Mouse (Mus musculus): ENCODE data around the gene Vti1b.

The Vti1b gene

GRCm38 (mm10) chr12:79138999-79139398 lies 33.5 kb downstream of the Vti1b start:
- DNase-seq (ENCODE audit: low spot score in 2 of 2): no peak

- DNase-seq (ENCODE audit: low spot score in 2 of 2): no peak
Measured at GRCm38 (mm10) chr12:79136949-79137348, 35.5 kb downstream of the Vti1b start.

DNA sequence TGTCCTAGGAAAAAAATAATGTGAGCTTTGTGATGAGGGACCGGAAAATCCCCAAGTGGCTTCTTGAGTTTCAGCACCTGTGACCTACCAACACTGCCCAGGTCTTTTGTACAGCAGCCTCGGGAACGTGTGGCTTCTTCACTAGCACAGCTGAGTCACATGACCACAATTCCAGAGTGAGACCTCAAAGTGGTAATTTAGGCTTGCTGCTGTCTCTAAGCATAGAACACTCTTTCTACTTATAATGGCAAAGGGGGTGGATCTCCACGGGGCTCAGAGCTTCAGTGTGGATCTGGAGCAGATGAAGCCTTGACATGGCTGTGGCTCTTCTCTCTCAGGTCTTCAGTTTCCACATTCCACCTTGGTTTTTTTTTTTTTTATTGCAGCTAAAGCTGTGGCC lies 37.4 kb downstream of the Vti1b start:
- DNase-seq (ENCODE audit: low spot score in 2 of 2): no peak

GRCm38 (mm10) chr12:79134676-79135075 lies 37.8 kb downstream of the Vti1b start:
- DNase-seq (ENCODE audit: low spot score in 2 of 2): no peak

DNA sequence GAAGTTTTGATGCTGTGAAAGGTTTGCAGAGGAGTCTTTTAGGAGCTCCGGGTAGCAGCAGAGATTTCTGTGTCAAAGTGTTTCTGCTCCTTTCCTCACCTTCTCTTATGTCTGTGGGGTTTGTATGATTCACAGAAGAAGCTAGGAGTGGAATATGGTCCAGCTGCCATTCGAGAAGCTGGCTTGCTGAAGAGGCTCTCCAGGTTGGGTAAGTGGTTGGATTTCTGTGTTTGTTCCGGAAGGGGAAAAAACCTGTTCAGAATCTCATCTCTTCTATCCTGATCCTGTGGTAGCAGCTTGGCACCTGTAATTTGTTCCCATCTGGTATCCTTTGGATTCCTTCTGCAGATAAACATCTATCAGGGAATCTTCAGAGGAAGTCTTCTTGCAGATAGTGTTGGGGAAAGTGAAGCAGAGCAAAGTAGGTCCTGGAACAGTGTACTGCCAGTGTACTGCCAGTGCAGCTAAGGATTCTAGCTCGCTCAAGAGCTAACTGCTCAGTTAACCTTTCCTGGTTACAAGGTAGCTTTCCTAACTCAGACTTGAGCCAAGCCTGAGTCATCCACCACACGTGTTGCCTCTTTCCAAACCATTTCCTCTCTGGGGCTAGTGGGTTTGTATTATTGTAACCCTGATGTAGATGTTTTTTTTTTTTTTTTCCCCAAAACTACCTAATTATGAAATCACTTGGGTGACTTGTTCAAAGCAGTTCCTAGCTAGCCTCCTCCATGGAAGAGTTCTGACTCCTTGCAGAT lies 40.6 kb downstream of the Vti1b start:
- DNase-seq (ENCODE audit: low spot score in 2 of 2): no peak

GRCm38 (mm10) chr12:79131178-79131675 lies 41.2 kb downstream of the Vti1b start:
- no peak for DNase-seq (ENCODE audit: low spot score in 2 of 2)

GRCm38 (mm10) chr12:79130299-79131177 lies 41.9 kb downstream of the Vti1b start, which contains the start of gene Arg2:
TSS of gene Arg2 (plus strand) at chr12:79130777.
- DNase-seq (ENCODE audit: low spot score in 2 of 2): peak; percentile 71

DNA sequence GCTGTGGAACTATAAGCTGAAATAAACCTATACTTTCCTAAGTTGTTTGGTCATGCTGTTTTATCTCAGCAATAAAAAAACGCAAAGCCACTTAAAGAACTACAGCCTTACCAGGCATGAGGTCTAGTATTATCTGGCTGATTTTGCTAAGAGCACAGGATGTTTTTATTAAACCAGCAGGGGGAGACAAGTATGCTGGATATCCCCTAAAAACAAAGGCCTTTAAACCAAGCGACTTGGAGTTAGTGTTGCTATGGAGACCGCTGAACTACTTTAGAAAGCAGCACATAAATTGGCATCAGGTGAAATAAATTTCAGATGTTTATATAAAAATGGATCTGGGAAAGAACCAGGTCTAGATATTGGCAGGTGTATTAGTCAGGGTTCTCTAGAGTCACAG lies 49.6 kb downstream of the Vti1b start:
- DNase-seq (ENCODE audit: low spot score in 2 of 2): no peak

GRCm38 (mm10) chr12:79118991-79119390 lies 53.5 kb downstream of the Vti1b start:
- no peak for DNase-seq (ENCODE audit: low spot score in 2 of 2)

Data from urinary bladder, adult 18-20 months (tissue).